Mouse (Mus musculus): ENCODE measurements around the gene Tfpi.

The Tfpi gene

DNA sequence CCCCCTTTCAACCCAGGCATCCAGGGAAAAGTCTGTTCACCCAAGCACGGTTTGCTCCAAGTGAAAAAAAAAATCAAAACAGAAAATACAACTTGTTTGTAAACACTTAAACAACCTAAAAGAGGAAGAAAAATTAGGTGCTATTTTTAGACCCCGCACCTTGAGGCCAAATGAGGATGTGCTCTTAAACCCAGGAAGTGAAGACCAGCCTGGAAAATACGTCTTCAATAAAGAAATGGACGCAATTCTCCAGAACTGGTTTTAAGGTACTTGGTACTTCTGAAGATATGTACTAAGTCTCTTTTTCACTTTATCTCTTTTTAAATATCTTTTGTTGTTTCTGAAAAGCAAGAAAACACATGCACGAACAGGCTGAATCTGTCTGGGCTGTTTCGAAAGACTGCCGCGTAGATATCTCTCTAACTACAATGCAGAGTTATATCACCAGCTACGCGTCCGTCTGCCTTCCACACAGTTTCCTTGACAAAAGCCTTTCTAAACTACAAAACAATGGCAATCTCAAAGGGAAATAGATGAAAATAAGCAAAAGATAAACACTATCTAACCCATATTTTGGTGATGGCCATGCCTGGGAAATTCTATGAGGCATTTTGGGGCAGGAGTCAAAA lies 89.1 kb downstream of the Tfpi start:
- peak; percentile 30 for DNase-seq

- no peak for DNase-seq
These were observed 89.8 kb downstream of the Tfpi start for GRCm38 (mm10) chr2:84386563-84387393.

- DNase-seq = no peak
These were observed 91.5 kb downstream of the Tfpi start for GRCm38 (mm10) chr2:84384911-84385693.

GRCm38 (mm10) chr2:84383828-84384227 lies 92.7 kb downstream of the Tfpi start:
- DNase-seq = peak; percentile 42

Measured in lung, postnatal 36 days (tissue).